Mouse (Mus musculus): Measurements from ENCODE around the gene Acsl5. TPM values are rescaled to one million over a fixed set of nuclear protein-coding genes. Genes with fewer than 3 reads are reported as not detected.

Acsl5 gene
- polyA plus RNA-seq, 1 experiment = 10.5 TPM

- H3K4me1 ChIP-seq (ENCODE audit: control insufficient read depth, insufficient read depth, insufficient read length) = peaks cover 3% of the 10 kb centered on the region; the same call in 1 of the 2 replicates
- H3K27me3 ChIP-seq (ENCODE audit: control insufficient read depth, insufficient read depth, low read length) = no peaks in the 10 kb centered on the region
- peak overlapping the region; percentile 87 for H3K4me3 ChIP-seq (ENCODE audit: extremely low read depth, insufficient read depth, insufficient read length)
- under 1% methylated on average over 9 of the region's 9 CpGs for WGBS
- DNase-seq (ENCODE audit: low read depth in 1 of 2, low spot score in 2 of 2) = no peak
- no peaks in the 10 kb centered on the region for H3K36me3 ChIP-seq (ENCODE audit: control insufficient read depth, insufficient read depth, low read length)
- no peak for TF ChIP-seq POLR2A (IDR thresholded peaks at IDR 0.05; ENCODE audit: low read depth, low read length)
- no peak for TF ChIP-seq CTCF (IDR thresholded peaks at IDR 0.05; ENCODE audit: extremely low read depth, insufficient read depth, insufficient read length, insufficient replicate concordance)
- H3K27ac ChIP-seq (ENCODE audit: insufficient read depth, low read length) = peak overlapping the region; percentile 93
These were observed 1.5 kb downstream of the Acsl5 start for GRCm38 (mm10) chr19:55253239-55253569.

DNA sequence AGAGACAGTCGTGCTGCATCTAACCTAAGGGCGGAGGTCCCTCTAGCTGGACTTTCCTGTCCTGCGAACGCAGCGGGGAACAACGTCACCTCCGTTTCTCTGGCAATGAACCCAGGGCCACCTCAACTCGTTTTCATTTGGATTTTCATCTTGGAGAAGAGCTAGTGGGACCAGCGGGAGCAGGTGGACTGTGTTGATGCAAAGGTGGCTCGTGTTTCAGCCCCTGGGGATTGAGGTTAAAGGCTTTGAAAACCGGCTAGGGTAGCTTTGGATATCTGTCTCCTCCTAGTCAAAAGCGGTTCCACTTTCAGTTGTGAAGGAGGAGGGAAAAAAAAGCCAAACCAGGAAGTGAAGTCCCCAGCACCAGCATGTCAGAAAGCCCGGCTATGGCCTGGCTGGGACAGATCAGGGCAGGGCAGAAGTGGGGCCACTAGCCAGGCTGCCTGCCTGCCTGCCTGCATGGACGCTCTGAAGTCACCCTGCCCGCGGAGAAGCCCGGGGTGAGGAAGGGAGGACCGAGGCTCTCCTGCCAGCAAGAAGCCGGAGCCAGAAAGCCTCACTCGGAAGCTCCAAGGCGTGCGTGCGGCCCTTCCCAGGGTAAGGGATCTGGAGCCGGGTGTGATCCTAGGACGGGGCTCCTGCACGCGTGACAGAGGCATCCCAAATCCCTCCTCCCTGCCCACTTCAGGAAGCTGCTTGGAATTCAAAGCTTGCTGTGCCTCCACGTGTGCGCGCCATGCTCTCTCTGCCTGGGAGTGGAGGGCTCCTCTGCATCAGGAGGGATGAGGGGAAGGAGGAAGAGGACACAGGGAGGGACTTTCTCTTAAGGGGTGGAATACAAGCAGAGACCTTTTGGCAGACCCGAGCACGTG, 2.1 kb downstream of the Acsl5 start:
- Histone ChIP-seq H3K4me3 (ENCODE audit: extremely low read depth, insufficient read depth, insufficient read length) (peak overlapping the region; percentile 87), H3K36me3 (ENCODE audit: control insufficient read depth, insufficient read depth, low read length) (no peaks in the 10 kb centered on the region), H3K27ac (ENCODE audit: insufficient read depth, low read length) (peak overlapping the region; percentile 93), H3K27me3 (ENCODE audit: control insufficient read depth, insufficient read depth, low read length) (no peaks in the 10 kb centered on the region), H3K4me1 (ENCODE audit: control insufficient read depth, insufficient read depth, insufficient read length) (peaks cover 3% of the 10 kb centered on the region; the same call in 1 of the 2 replicates)
- peak; percentile 37 to 42 for DNase-seq (ENCODE audit: low read depth in 1 of 2, low spot score in 2 of 2)
- TF ChIP-seq POLR2A (IDR thresholded peaks at IDR 0.05; ENCODE audit: low read depth, low read length) (peak; percentile 43), CTCF (IDR thresholded peaks at IDR 0.05; ENCODE audit: extremely low read depth, insufficient read depth, insufficient read length, insufficient replicate concordance) (no peak)
- under 1% methylated on average over 32 of the region's 32 CpGs for WGBS

GRCm38 (mm10) chr19:55254513-55255016, 2.8 kb downstream of the Acsl5 start:
- Histone ChIP-seq H3K27ac (ENCODE audit: insufficient read depth, low read length) (no peak overlapping the region), H3K27me3 (ENCODE audit: control insufficient read depth, insufficient read depth, low read length) (no peaks in the 10 kb centered on the region), H3K36me3 (ENCODE audit: control insufficient read depth, insufficient read depth, low read length) (no peaks in the 10 kb centered on the region), H3K4me3 (ENCODE audit: extremely low read depth, insufficient read depth, insufficient read length) (peak overlapping the region; percentile 87), H3K4me1 (ENCODE audit: control insufficient read depth, insufficient read depth, insufficient read length) (peaks cover 3% of the 10 kb centered on the region; the same call in 1 of the 2 replicates)
- DNase-seq (ENCODE audit: low read depth in 1 of 2, low spot score in 2 of 2) = peak; percentile 15 to 35
- TF ChIP-seq POLR2A (IDR thresholded peaks at IDR 0.05; ENCODE audit: low read depth, low read length) (no peak), CTCF (IDR thresholded peaks at IDR 0.05; ENCODE audit: extremely low read depth, insufficient read depth, insufficient read length, insufficient replicate concordance) (no peak)
- WGBS = 14% methylated on average over 5 of the region's 5 CpGs

- TF ChIP-seq POLR2A (IDR thresholded peaks at IDR 0.05; ENCODE audit: low read depth, low read length) (no peak), CTCF (IDR thresholded peaks at IDR 0.05; ENCODE audit: extremely low read depth, insufficient read depth, insufficient read length, insufficient replicate concordance) (no peak)
- Histone ChIP-seq H3K4me3 (ENCODE audit: extremely low read depth, insufficient read depth, insufficient read length) (no peak overlapping the region), H3K36me3 (ENCODE audit: control insufficient read depth, insufficient read depth, low read length) (no peaks in the 10 kb centered on the region), H3K4me1 (ENCODE audit: control insufficient read depth, insufficient read depth, insufficient read length) (peaks cover 3% of the 10 kb centered on the region; the same call in 1 of the 2 replicates), H3K27me3 (ENCODE audit: control insufficient read depth, insufficient read depth, low read length) (no peaks in the 10 kb centered on the region), H3K27ac (ENCODE audit: insufficient read depth, low read length) (no peak overlapping the region)
- no peak for DNase-seq (ENCODE audit: low read depth in 1 of 2, low spot score in 2 of 2)
- WGBS = 63% methylated on average over 9 of the region's 9 CpGs
These were observed 4.4 kb downstream of the Acsl5 start for GRCm38 (mm10) chr19:55256156-55256555.

GRCm38 (mm10) chr19:55257656-55258375, 6.1 kb downstream of the Acsl5 start:
- no peak for DNase-seq (ENCODE audit: low read depth in 1 of 2, low spot score in 2 of 2)
- Histone ChIP-seq H3K4me3 (ENCODE audit: extremely low read depth, insufficient read depth, insufficient read length) (no peak overlapping the region), H3K27ac (ENCODE audit: insufficient read depth, low read length) (no peak overlapping the region), H3K27me3 (ENCODE audit: control insufficient read depth, insufficient read depth, low read length) (no peaks in the 10 kb centered on the region), H3K36me3 (ENCODE audit: control insufficient read depth, insufficient read depth, low read length) (no peaks in the 10 kb centered on the region), H3K4me1 (ENCODE audit: control insufficient read depth, insufficient read depth, insufficient read length) (no peaks in the 10 kb centered on the region)
- WGBS = 80% methylated on average over 5 of the region's 5 CpGs
- TF ChIP-seq CTCF (IDR thresholded peaks at IDR 0.05; ENCODE audit: extremely low read depth, insufficient read depth, insufficient read length, insufficient replicate concordance) = no peak
- TF ChIP-seq POLR2A (IDR thresholded peaks at IDR 0.05; ENCODE audit: low read depth, low read length) = no peak

DNA sequence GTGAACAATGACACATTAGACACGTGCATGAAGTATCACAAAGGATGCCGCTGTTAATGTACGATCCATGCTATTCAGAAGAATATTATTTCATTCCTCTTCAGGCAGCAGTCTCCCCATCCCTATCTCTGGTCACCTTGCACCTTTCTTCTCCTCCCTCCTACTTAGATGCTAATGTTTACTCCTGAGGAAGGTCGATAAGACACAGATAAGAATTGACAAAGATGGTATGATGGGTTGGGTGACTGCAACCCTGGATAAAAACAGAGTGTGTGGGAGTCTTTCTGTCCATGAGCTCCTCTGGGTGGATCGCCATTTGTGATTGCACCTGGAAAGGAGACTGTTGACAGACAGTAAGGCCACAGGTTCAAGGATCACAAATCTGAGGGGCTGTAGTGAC, 6.8 kb downstream of the Acsl5 start:
- Histone ChIP-seq H3K27ac (ENCODE audit: insufficient read depth, low read length) (no peak overlapping the region), H3K27me3 (ENCODE audit: control insufficient read depth, insufficient read depth, low read length) (no peaks in the 10 kb centered on the region), H3K4me3 (ENCODE audit: extremely low read depth, insufficient read depth, insufficient read length) (no peak overlapping the region), H3K36me3 (ENCODE audit: control insufficient read depth, insufficient read depth, low read length) (no peaks in the 10 kb centered on the region), H3K4me1 (ENCODE audit: control insufficient read depth, insufficient read depth, insufficient read length) (no peaks in the 10 kb centered on the region)
- no peak for DNase-seq (ENCODE audit: low read depth in 1 of 2, low spot score in 2 of 2)
- TF ChIP-seq POLR2A (IDR thresholded peaks at IDR 0.05; ENCODE audit: low read depth, low read length) (no peak), CTCF (IDR thresholded peaks at IDR 0.05; ENCODE audit: extremely low read depth, insufficient read depth, insufficient read length, insufficient replicate concordance) (no peak)
- 83% methylated on average over 5 of the region's 5 CpGs for WGBS
